Mouse (Mus musculus): ENCODE measurements around the gene 1600014C10Rik. TPM values are rescaled to one million over a fixed set of nuclear protein-coding genes. Genes with fewer than 3 reads are reported as not detected.

The 1600014C10Rik gene
- polyA plus RNA-seq, 1 experiment from 2014 or later: 33.7 TPM

DNA sequence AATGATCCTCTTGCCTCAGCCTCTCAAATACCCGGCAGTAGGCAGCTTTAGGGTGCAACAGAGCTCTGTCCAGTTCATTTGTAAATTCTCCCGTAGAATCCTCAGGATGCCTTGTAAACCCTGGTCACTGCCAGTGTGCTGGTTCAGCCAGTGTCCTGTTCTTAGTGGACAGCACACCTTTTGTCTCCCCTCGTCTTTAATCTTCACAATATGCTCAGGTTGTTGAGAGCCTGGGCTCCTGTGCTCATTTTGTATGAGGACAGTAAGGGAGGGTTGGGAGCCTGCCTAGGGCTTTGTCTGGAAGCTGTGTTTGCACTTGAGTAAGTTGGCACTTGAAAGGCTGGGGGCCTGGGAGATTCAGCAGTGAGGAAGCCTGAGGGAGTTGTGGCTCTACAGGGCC is 3.1 kb upstream of the 1600014C10Rik start:
- Histone ChIP-seq H3K9ac (ENCODE audit: low read depth, low read length) (no peak overlapping the region), H3K4me3 (ENCODE audit: low read length) (no peak overlapping the region), H3K27me3 (replicated peaks; ENCODE audit: control insufficient read depth, insufficient read depth, low read length) (no peaks in the 10 kb centered on the region), H3K9me3 (ENCODE audit: control insufficient read depth, low read length) (no peaks in the 10 kb centered on the region), H3K4me2 (ENCODE audit: low read length) (no peak overlapping the region), H3K36me3 (ENCODE audit: control insufficient read depth, insufficient read depth, low read length) (no peaks in the 10 kb centered on the region), H3K4me1 (ENCODE audit: control insufficient read depth, insufficient read depth, low read depth, low read length) (peaks cover 15% of the 10 kb centered on the region), H3K27ac (ENCODE audit: low read depth, low read length) (no peak overlapping the region)
- 75% methylated on average over 3 of the region's 3 CpGs for WGBS
- no peak for ATAC-seq

GRCm38 (mm10) chr7:38181366-38181765 is 1.7 kb upstream of the 1600014C10Rik start:
- H3K4me2 ChIP-seq (ENCODE audit: low read length): no peak overlapping the region
- no peak overlapping the region for H3K4me3 ChIP-seq (ENCODE audit: low read length)
- ATAC-seq: no peak
- H3K36me3 ChIP-seq (ENCODE audit: control insufficient read depth, insufficient read depth, low read length): no peaks in the 10 kb centered on the region
- H3K27me3 ChIP-seq (replicated peaks; ENCODE audit: control insufficient read depth, insufficient read depth, low read length): no peaks in the 10 kb centered on the region
- no peak overlapping the region for H3K27ac ChIP-seq (ENCODE audit: low read depth, low read length)
- H3K9me3 ChIP-seq (ENCODE audit: control insufficient read depth, low read length): no peaks in the 10 kb centered on the region
- peaks cover 15% of the 10 kb centered on the region for H3K4me1 ChIP-seq (ENCODE audit: control insufficient read depth, insufficient read depth, low read depth, low read length)
- H3K9ac ChIP-seq (ENCODE audit: low read depth, low read length): no peak overlapping the region
- WGBS: 83% methylated on average over 2 of the region's 2 CpGs

- Histone ChIP-seq H3K27ac (ENCODE audit: low read depth, low read length) (no peak overlapping the region), H3K4me3 (ENCODE audit: low read length) (peak overlapping the region; percentile 66; the same call in 1 of the 2 replicates), H3K4me1 (ENCODE audit: control insufficient read depth, insufficient read depth, low read depth, low read length) (peaks cover 15% of the 10 kb centered on the region), H3K27me3 (replicated peaks; ENCODE audit: control insufficient read depth, insufficient read depth, low read length) (no peaks in the 10 kb centered on the region), H3K36me3 (ENCODE audit: control insufficient read depth, insufficient read depth, low read length) (no peaks in the 10 kb centered on the region), H3K9ac (ENCODE audit: low read depth, low read length) (no peak overlapping the region; the same call in 1 of the 2 replicates), H3K9me3 (ENCODE audit: control insufficient read depth, low read length) (no peaks in the 10 kb centered on the region), H3K4me2 (ENCODE audit: low read length) (peak overlapping the region; percentile 87)
- under 1% methylated on average over 11 of the region's 11 CpGs for WGBS
- no peak for ATAC-seq
These were observed 438 bp upstream of the 1600014C10Rik start for GRCm38 (mm10) chr7:38182596-38182961.

- H3K36me3 ChIP-seq (ENCODE audit: control insufficient read depth, insufficient read depth, low read length): no peaks in the 10 kb centered on the region
- ATAC-seq: peak; percentile 96
These were observed 846 bp downstream of the 1600014C10Rik start for GRCm38 (mm10) chr7:38183709-38184417.

DNA sequence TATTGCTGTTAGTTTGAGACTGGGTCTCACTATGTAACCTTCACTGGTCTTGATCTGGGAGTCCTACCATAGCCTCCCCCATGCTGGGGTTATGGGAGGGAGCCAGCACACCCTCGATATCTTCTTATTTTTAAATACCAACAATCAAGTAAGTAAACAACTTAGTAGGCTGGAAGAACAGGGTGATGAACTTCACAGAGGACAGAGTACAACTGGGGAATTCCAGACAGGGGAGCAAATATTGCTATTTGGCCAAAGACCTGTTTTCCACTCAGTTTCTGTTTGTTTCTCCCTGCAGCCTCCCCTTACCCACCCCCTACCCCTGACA is 1.4 kb downstream of the 1600014C10Rik start:
- peaks cover 15% of the 10 kb centered on the region for H3K4me1 ChIP-seq (ENCODE audit: control insufficient read depth, insufficient read depth, low read depth, low read length)
- H3K27me3 ChIP-seq (replicated peaks; ENCODE audit: control insufficient read depth, insufficient read depth, low read length): no peaks in the 10 kb centered on the region
- H3K27ac ChIP-seq (ENCODE audit: low read depth, low read length): peak overlapping the region; percentile 90
- WGBS: 45% methylated on average over 1 of the region's 1 CpGs
- ATAC-seq: no peak
- peak overlapping the region; percentile 80 for H3K9ac ChIP-seq (ENCODE audit: low read depth, low read length)
- no peaks in the 10 kb centered on the region for H3K9me3 ChIP-seq (ENCODE audit: control insufficient read depth, low read length)
- H3K4me2 ChIP-seq (ENCODE audit: low read length): peak overlapping the region; percentile 87
- peak overlapping the region; percentile 66 for H3K4me3 ChIP-seq (ENCODE audit: low read length)
- no peaks in the 10 kb centered on the region for H3K36me3 ChIP-seq (ENCODE audit: control insufficient read depth, insufficient read depth, low read length)

More at GRCm38 (mm10) chr7:38183709-38184417, 846 bp downstream of the 1600014C10Rik start:
- peak overlapping the region; percentile 80 for H3K9ac ChIP-seq (ENCODE audit: low read depth, low read length)
- peak overlapping the region; percentile 87 for H3K4me2 ChIP-seq (ENCODE audit: low read length)
- H3K27ac ChIP-seq (ENCODE audit: low read depth, low read length): peak overlapping the region; percentile 90
- WGBS: 5% methylated on average over 36 of the region's 36 CpGs
- H3K4me3 ChIP-seq (ENCODE audit: low read length): peak overlapping the region; percentile 66
- H3K27me3 ChIP-seq (replicated peaks; ENCODE audit: control insufficient read depth, insufficient read depth, low read length): no peaks in the 10 kb centered on the region
- H3K9me3 ChIP-seq (ENCODE audit: control insufficient read depth, low read length): no peaks in the 10 kb centered on the region
- peaks cover 15% of the 10 kb centered on the region for H3K4me1 ChIP-seq (ENCODE audit: control insufficient read depth, insufficient read depth, low read depth, low read length)

DNA sequence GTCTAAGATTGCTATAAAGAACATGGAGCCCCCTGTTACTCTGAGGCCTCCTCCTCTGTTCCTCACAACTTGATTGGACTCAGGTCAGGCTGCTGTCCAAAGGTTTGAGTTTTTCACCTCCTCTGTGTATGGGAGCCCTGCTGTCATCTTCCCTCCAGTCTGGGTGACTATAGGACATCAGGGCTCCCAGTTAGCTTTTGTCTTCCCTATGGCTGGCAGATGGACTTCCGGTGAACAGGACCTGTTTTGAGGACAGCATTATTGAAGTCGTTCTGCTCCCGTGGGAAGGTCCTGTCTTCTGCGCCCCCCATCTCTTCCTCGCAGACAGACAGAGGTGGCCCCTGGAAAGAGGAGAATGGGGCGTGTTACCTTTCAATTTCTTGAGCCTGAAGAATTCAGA is 1.8 kb downstream of the 1600014C10Rik start:
- peaks cover 15% of the 10 kb centered on the region for H3K4me1 ChIP-seq (ENCODE audit: control insufficient read depth, insufficient read depth, low read depth, low read length)
- no peak overlapping the region for H3K4me3 ChIP-seq (ENCODE audit: low read length)
- H3K36me3 ChIP-seq (ENCODE audit: control insufficient read depth, insufficient read depth, low read length): no peaks in the 10 kb centered on the region
- H3K9me3 ChIP-seq (ENCODE audit: control insufficient read depth, low read length): no peaks in the 10 kb centered on the region
- no peak overlapping the region; the same call in 1 of the 2 replicates for H3K9ac ChIP-seq (ENCODE audit: low read depth, low read length)
- ATAC-seq: no peak
- peak overlapping the region; percentile 87 for H3K4me2 ChIP-seq (ENCODE audit: low read length)
- WGBS: 91% methylated on average over 6 of the region's 6 CpGs
- H3K27me3 ChIP-seq (replicated peaks; ENCODE audit: control insufficient read depth, insufficient read depth, low read length): no peaks in the 10 kb centered on the region
- no peak overlapping the region for H3K27ac ChIP-seq (ENCODE audit: low read depth, low read length)

DNA sequence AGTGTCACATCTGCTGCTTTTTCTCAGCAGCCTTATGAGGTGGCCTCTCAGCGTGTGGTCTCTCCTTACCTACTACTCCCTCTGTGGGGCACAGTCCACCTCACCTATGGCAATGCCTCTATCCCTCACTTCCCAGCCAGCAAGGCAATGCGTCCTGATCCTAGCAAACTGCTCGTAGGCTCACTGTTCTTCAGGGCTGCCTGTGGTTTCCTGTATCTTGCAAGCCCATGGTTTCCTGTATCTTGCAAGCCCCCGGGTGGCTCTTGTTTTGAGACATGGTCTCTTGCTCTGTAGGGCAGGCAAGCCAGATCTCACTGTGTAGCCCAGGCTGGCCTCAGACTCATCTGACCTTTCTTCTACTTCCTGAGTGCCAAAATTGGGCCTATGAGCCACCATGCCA is 3.8 kb downstream of the 1600014C10Rik start:
- no peak overlapping the region for H3K4me3 ChIP-seq (ENCODE audit: low read length)
- H3K9ac ChIP-seq (ENCODE audit: low read depth, low read length): no peak overlapping the region
- no peak overlapping the region for H3K27ac ChIP-seq (ENCODE audit: low read depth, low read length)
- H3K36me3 ChIP-seq (ENCODE audit: control insufficient read depth, insufficient read depth, low read length): peaks cover 7% of the 10 kb centered on the region
- WGBS: 74% methylated on average over 4 of the region's 4 CpGs
- H3K27me3 ChIP-seq (replicated peaks; ENCODE audit: control insufficient read depth, insufficient read depth, low read length): no peaks in the 10 kb centered on the region
- no peak overlapping the region for H3K4me2 ChIP-seq (ENCODE audit: low read length)
- ATAC-seq: no peak
- no peaks in the 10 kb centered on the region for H3K9me3 ChIP-seq (ENCODE audit: control insufficient read depth, low read length)
- H3K4me1 ChIP-seq (ENCODE audit: control insufficient read depth, insufficient read depth, low read depth, low read length): peaks cover 15% of the 10 kb centered on the region

DNA sequence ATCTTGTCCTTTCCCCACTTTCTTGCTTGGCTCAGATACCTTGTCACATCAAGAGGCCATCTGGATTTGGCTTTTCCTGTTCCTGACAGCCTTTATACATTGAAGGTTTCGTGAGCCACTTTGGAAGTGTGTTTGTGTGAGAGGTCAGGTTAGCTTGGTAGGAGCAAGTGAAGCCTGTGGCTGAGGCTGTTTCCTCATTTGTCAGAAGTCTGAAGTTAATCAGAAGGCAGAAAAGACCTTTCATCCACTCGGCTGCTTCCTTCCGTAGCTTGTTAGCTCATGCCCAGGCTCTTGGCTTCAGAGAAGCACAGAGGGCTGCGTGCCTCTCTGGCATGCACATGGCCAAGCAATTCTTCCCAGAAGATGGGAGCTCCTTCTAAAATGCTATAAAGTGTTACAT is 4.8 kb downstream of the 1600014C10Rik start:
- peaks cover 14% of the 10 kb centered on the region for H3K4me1 ChIP-seq (ENCODE audit: control insufficient read depth, insufficient read depth, low read depth, low read length)
- no peak overlapping the region for H3K9ac ChIP-seq (ENCODE audit: low read depth, low read length)
- H3K4me3 ChIP-seq (ENCODE audit: low read length): no peak overlapping the region
- H3K9me3 ChIP-seq (ENCODE audit: control insufficient read depth, low read length): no peaks in the 10 kb centered on the region
- H3K27ac ChIP-seq (ENCODE audit: low read depth, low read length): no peak overlapping the region
- 87% methylated on average over 4 of the region's 4 CpGs for WGBS
- H3K36me3 ChIP-seq (ENCODE audit: control insufficient read depth, insufficient read depth, low read length): peaks cover 7% of the 10 kb centered on the region
- no peak for ATAC-seq
- H3K27me3 ChIP-seq (replicated peaks; ENCODE audit: control insufficient read depth, insufficient read depth, low read length): no peaks in the 10 kb centered on the region
- no peak overlapping the region for H3K4me2 ChIP-seq (ENCODE audit: low read length)

- Histone ChIP-seq H3K27me3 (replicated peaks; ENCODE audit: control insufficient read depth, insufficient read depth, low read length) (no peaks in the 10 kb centered on the region), H3K4me2 (ENCODE audit: low read length) (no peak overlapping the region)
- 91% methylated on average over 8 of the region's 8 CpGs for WGBS
These were observed 5.5 kb downstream of the 1600014C10Rik start for GRCm38 (mm10) chr7:38188281-38189075.

More at GRCm38 (mm10) chr7:38188281-38189075, 5.5 kb downstream of the 1600014C10Rik start:
- Histone ChIP-seq H3K9ac (ENCODE audit: low read depth, low read length) (no peak overlapping the region), H3K27ac (ENCODE audit: low read depth, low read length) (no peak overlapping the region), H3K36me3 (ENCODE audit: control insufficient read depth, insufficient read depth, low read length) (peaks cover 7% of the 10 kb centered on the region), H3K4me1 (ENCODE audit: control insufficient read depth, insufficient read depth, low read depth, low read length) (peaks cover 8% of the 10 kb centered on the region), H3K4me3 (ENCODE audit: low read length) (no peak overlapping the region), H3K9me3 (ENCODE audit: control insufficient read depth, low read length) (no peaks in the 10 kb centered on the region)
- no peak for ATAC-seq
